Mouse (Mus musculus): Measurements from ENCODE around the gene Jag2.

The Jag2 gene

GRCm38 (mm10) chr12:112941156-112941775, 11.7 kb upstream of the Jag2 start:
- DNase-seq (ENCODE audit: low spot score): no peak

GRCm38 (mm10) chr12:112940710-112941109, 11.1 kb upstream of the Jag2 start:
- DNase-seq (ENCODE audit: low spot score): no peak

GRCm38 (mm10) chr12:112940238-112940637, 10.7 kb upstream of the Jag2 start:
- DNase-seq (ENCODE audit: low spot score): no peak

- DNase-seq (ENCODE audit: low spot score): no peak
These were observed 9.4 kb upstream of the Jag2 start for GRCm38 (mm10) chr12:112938873-112939565.

- DNase-seq (ENCODE audit: low spot score): no peak
These were observed 8.8 kb upstream of the Jag2 start for GRCm38 (mm10) chr12:112938366-112938765.

- DNase-seq (ENCODE audit: low spot score): no peak
These were observed 8.3 kb upstream of the Jag2 start for GRCm38 (mm10) chr12:112937906-112938305.

- DNase-seq (ENCODE audit: low spot score): no peak
These were observed 3.1 kb upstream of the Jag2 start for GRCm38 (mm10) chr12:112932647-112933046.

- no peak for DNase-seq (ENCODE audit: low spot score)
These were observed 955 bp downstream of the Jag2 start for GRCm38 (mm10) chr12:112928401-112929241.

- no peak for DNase-seq (ENCODE audit: low spot score)
These were observed 2.3 kb downstream of the Jag2 start for GRCm38 (mm10) chr12:112927265-112927664.

- no peak for DNase-seq (ENCODE audit: low spot score)
These were observed 3.6 kb downstream of the Jag2 start for GRCm38 (mm10) chr12:112925950-112926349.

- no peak for DNase-seq (ENCODE audit: low spot score)
These were observed 7.0 kb downstream of the Jag2 start for GRCm38 (mm10) chr12:112922541-112922940.

GRCm38 (mm10) chr12:112921518-112921917, 8.1 kb downstream of the Jag2 start:
- DNase-seq (ENCODE audit: low spot score): no peak

GRCm38 (mm10) chr12:112917906-112918305, 11.7 kb downstream of the Jag2 start:
- no peak for DNase-seq (ENCODE audit: low spot score)

- DNase-seq (ENCODE audit: low spot score): no peak
These were observed 12.1 kb downstream of the Jag2 start for GRCm38 (mm10) chr12:112917486-112917885.

- no peak for DNase-seq (ENCODE audit: low spot score)
These were observed 12.7 kb downstream of the Jag2 start for GRCm38 (mm10) chr12:112916698-112917400.

- DNase-seq (ENCODE audit: low spot score): no peak
These were observed 14.0 kb downstream of the Jag2 start for GRCm38 (mm10) chr12:112915587-112915986.

- no peak for DNase-seq (ENCODE audit: low spot score)
These were observed 15.0 kb downstream of the Jag2 start for GRCm38 (mm10) chr12:112914527-112914926.

GRCm38 (mm10) chr12:112912951-112913745, 16.4 kb downstream of the Jag2 start:
- DNase-seq (ENCODE audit: low spot score): no peak

- no peak for DNase-seq (ENCODE audit: low spot score)
These were observed 17.9 kb downstream of the Jag2 start for GRCm38 (mm10) chr12:112911701-112912100.

- no peak for DNase-seq (ENCODE audit: low spot score)
These were observed 20.6 kb downstream of the Jag2 start for GRCm38 (mm10) chr12:112908991-112909390.

- no peak for DNase-seq (ENCODE audit: low spot score)
These were observed 24.6 kb downstream of the Jag2 start for GRCm38 (mm10) chr12:112905001-112905400.
